Mouse (Mus musculus) spleen, adult 2 months (tissue): ENCODE measurements around the gene Gcc1. TPM values are rescaled to one million over a fixed set of nuclear protein-coding genes. Genes with fewer than 3 reads are reported as not detected.
A peak's percentile ranks its signal among the peaks of the same experiment; 100 is the strongest.

Experiments used
- DNase-seq, 2 experiments: peaks; one replicate each; pipeline versions ENCODE4 v3.0.0 to v3.0.0-alpha.2; 2012 to 2021; ENCODE audit warnings: low spot score in 2 of 2, low read depth in 1 of 2
- H3K27ac ChIP-seq: fragments of 200-500 bp; 2 replicates; pipeline ENCODE4 v1.5.1; 2012; ENCODE audit warnings: low read length, inconsistent platforms; ENCODE audit not compliant: insufficient read depth
- H3K27me3 ChIP-seq: fragments of 200-500 bp; 2 replicates; pipeline ENCODE4 v1.6.1; 2012; ENCODE audit warnings: mild to moderate bottlenecking, moderate library complexity, low read length, inconsistent platforms; ENCODE audit not compliant: control insufficient read depth, insufficient read depth
- H3K36me3 ChIP-seq: fragments of 200-500 bp; 2 replicates; pipeline ENCODE4 v1.6.1; 2012; ENCODE audit warnings: mild to moderate bottlenecking, low read length, inconsistent platforms; ENCODE audit not compliant: control insufficient read depth, insufficient read depth
- H3K4me1 ChIP-seq: fragments of 200-500 bp; 2 replicates; pipeline ENCODE4 v1.6.1; 2011; ENCODE audit warnings: inconsistent platforms; ENCODE audit not compliant: control insufficient read depth, insufficient read depth, insufficient read length
- H3K4me3 ChIP-seq: fragments of 200-500 bp; 2 replicates; pipeline ENCODE4 v1.5.1; 2011; ENCODE audit warnings: mild to moderate bottlenecking, inconsistent platforms; ENCODE audit not compliant: insufficient read depth, insufficient read length; ENCODE audit errors: extremely low read depth
- CTCF ChIP-seq: fragments of 200-500 bp; IDR thresholded peaks from 2 replicates; pipeline ENCODE4 v1.5.1; 2011; ENCODE audit warnings: mild to moderate bottlenecking, inconsistent platforms; ENCODE audit not compliant: insufficient read depth, insufficient read length, insufficient replicate concordance; ENCODE audit errors: extremely low read depth
- POLR2A ChIP-seq: fragments of 200-500 bp; IDR thresholded peaks from 2 replicates; pipeline ENCODE4 v1.6.1; 2011; ENCODE audit warnings: low read depth, low read length, inconsistent platforms
- WGBS: fragments of 180-500 bp; shearing (Covaris S2); methylation state at CpG from one replicate; pipeline ENCODE4 v1.1.7; 2018; 5-methylcytosine and 5-hydroxymethylcytosine counted together
- polyA plus RNA-seq: library from polyadenylated mRNA; depleted of rRNA; stranded (reverse); fragments of >200 nt; gene quantifications from 2 replicates; pipeline ENCODE4 v1.2.3, GENCODE M21; 2012

The Gcc1 gene
- polyA plus RNA-seq, 1 experiment = 5.1 TPM

DNA sequence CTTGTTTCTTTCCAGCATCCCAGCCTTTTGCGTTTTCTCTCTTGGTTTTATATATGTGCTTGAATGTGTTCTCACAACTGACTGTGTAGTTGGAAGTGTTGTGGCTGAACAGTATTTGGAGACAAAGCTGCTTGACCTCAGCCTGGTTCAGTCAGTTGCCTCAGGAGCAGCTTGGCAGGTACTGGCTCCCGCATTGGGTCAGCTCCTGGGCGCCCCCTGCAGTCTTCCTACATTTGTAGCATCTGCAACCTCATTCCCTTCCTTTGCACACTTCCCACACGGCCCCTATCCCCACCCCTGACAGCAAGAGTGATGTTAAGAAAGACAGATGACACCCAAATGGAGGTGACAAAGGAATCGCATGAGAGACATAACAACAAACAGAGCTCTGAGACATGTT, 32.3 kb upstream of the Gcc1 start:
- Histone ChIP-seq H3K4me1 (no peaks in the 10 kb centered on the region), H3K27ac (no peak overlapping the region), H3K27me3 (no peaks in the 10 kb centered on the region), H3K36me3 (no peaks in the 10 kb centered on the region), H3K4me3 (no peak overlapping the region)
- 11% methylated on average over 5 of the region's 5 CpGs for WGBS
- DNase-seq = peak in 1 of 2 experiments; percentile 41
- TF ChIP-seq POLR2A = no peak
- peak; percentile 41; the same call in 1 of the 2 replicates for TF ChIP-seq CTCF

DNA sequence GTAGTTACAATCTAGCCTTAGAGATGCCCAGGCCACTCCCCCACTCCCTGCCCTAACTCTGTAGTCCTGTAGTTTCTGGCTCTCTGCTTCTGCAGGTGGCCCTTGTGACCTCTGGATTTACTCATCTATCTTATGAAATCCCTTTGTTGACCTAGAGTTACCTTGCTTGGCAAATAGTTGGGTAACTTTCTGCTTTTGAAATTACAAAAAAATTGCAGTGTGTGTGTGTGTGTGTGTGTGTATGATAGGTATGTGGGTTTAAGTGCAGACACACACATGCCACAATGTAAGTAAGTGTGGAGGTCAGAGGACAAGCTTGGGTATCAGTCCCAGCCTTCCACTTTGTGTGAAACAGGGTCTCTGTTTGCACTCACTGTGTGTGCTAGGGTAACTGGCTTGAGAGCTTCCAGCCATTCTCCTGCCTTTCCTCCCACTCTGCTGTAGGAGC, 31.1 kb upstream of the Gcc1 start:
- no peaks in the 10 kb centered on the region for H3K27me3 ChIP-seq
- H3K27ac ChIP-seq = no peak overlapping the region
- no peak overlapping the region for H3K4me3 ChIP-seq
- TF ChIP-seq CTCF = no peak
- H3K36me3 ChIP-seq = no peaks in the 10 kb centered on the region
- no peak for DNase-seq
- no peaks in the 10 kb centered on the region for H3K4me1 ChIP-seq

DNA sequence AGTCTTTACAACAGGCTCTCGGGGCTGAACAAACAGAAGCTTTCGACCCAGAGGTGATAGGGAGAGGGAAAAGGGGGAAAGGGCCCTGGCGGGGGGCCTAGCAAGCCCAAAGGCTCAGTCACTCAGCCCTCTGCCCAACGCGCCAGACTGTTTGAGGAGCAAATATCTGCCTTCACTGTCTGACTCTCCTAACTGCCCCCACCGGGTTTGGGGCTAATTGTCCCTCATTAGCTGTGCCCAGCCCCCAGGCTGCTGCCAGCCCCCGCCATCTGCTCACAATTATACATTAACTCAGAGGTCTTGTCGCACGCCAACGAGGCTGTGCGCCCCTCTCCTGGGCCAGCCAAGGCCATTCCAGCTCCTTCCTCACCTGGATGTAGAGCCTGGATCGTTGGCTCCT, 22.8 kb upstream of the Gcc1 start:
- TF ChIP-seq CTCF (no peak), POLR2A (no peak)
- H3K27me3 ChIP-seq = no peaks in the 10 kb centered on the region
- no peak overlapping the region for H3K27ac ChIP-seq
- no peaks in the 10 kb centered on the region for H3K36me3 ChIP-seq
- H3K4me3 ChIP-seq = no peak overlapping the region
- no peaks in the 10 kb centered on the region for H3K4me1 ChIP-seq
- DNase-seq = no peak
- WGBS = 8% methylated on average over 12 of the region's 12 CpGs

DNA sequence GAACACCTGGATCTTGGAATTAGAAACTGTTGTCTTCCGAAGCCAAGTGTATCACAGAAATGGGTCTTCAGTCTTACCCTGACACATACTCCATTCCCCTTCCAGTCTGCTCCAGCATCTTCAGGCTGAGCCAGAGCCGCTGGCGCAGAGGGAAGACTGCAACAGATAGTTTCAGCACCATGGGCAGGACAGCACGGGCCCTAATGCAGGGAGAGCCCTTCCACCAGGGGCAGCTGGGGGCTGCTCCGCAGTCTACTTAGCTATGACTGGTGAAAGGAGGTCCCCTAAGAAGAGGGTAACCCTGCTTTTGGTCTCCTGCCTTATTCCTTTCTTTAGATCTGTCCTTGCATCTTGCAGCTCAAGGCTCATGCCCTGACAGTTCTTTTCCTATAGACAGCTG, 22.3 kb upstream of the Gcc1 start:
- H3K36me3 ChIP-seq = no peaks in the 10 kb centered on the region
- no peaks in the 10 kb centered on the region for H3K27me3 ChIP-seq
- DNase-seq = no peak
- TF ChIP-seq CTCF (no peak), POLR2A (no peak)
- WGBS = 17% methylated on average over 5 of the region's 5 CpGs
- no peaks in the 10 kb centered on the region for H3K4me1 ChIP-seq
- H3K4me3 ChIP-seq = no peak overlapping the region
- no peak overlapping the region for H3K27ac ChIP-seq

DNA sequence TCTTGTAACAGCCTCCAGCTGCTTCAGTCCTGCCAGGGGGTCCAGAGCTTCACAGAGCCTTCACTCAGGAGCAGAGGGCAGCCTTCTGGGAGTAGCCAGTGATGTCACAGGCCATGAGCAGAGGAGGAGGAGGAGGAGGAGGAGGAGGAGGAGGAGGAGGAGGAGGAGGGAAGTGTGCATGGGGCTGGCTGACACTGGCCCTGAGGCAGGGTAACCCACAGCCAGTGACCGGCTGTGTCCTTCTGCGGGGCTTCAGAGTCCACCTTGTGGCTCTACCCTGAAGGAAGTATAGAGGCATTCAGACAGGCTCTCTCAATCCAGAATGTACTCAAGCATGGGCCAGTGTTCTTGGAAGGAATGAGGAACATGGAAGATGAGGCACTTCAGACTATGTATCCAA, 21.1 kb upstream of the Gcc1 start, which contains the start of gene Pax4:
TSS of gene Pax4 (minus strand) at position 101 of the 400 bp plus-strand sequence.
- WGBS = 91% methylated on average over 2 of the region's 2 CpGs
- TF ChIP-seq POLR2A (no peak), CTCF (no peak)
- no peaks in the 10 kb centered on the region for H3K27me3 ChIP-seq

DNA sequence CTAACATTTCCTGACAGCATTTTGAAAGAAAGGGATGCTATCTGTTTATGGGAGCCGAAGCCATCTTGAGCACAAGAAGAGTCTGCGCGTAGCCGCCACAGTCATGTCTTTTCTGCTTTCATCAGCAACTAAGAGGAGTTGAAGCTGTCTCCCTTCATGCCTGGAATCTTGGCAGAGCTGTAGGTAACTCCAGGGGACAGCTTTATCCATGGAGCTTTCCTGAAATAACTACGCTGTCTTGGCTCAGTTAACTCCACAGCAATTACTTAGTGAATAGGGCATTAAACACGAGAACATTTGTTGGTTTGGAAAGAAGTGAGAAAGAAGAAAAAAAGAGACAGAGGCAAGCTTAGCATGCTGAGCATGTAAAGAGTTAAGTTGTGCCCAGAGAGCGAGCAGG, 19.7 kb upstream of the Gcc1 start:
- Histone ChIP-seq H3K27ac (no peak overlapping the region), H3K27me3 (no peaks in the 10 kb centered on the region), H3K4me1 (no peaks in the 10 kb centered on the region), H3K36me3 (no peaks in the 10 kb centered on the region), H3K4me3 (no peak overlapping the region)
- TF ChIP-seq CTCF = no peak
- TF ChIP-seq POLR2A = no peak
- DNase-seq = no peak
- WGBS = 86% methylated on average over 7 of the region's 7 CpGs

More for the DNA sequence above, 21.1 kb upstream of the Gcc1 start, which contains the start of gene Pax4:
- Histone ChIP-seq H3K36me3 (no peaks in the 10 kb centered on the region), H3K27ac (no peak within 1 kb of the TSS), H3K4me3 (no peak within 1 kb of the TSS), H3K4me1 (no peaks in the 10 kb centered on the region)
- DNase-seq = no peak

DNA sequence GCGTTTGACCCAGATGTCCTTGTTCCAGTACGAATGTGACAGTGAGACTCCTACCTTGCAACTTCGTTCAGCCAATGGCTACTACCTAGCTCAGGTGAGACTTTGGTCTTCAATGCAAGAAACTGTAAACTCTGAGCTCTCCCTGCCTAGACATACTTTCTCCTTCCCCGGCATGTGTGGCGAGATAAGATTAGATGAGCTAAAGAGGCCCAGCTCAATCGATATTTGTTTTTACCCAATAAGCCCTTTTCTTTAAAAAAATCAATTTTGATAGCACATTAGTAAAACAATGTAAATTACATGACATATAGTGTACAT, 3.3 kb upstream of the Gcc1 start:
- H3K36me3 ChIP-seq = peaks cover 5% of the 10 kb centered on the region
- no peaks in the 10 kb centered on the region for H3K27me3 ChIP-seq
- TF ChIP-seq CTCF = no peak
- TF ChIP-seq POLR2A = no peak
- 87% methylated on average over 6 of the region's 6 CpGs for WGBS
- no peaks in the 10 kb centered on the region for H3K4me1 ChIP-seq
- no peak overlapping the region for H3K27ac ChIP-seq
- no peak overlapping the region for H3K4me3 ChIP-seq
- no peak for DNase-seq
